Mouse (Mus musculus) frontal cortex, adult 2 months (tissue): ENCODE results near the gene Efcab10. TPM values are rescaled to one million over a fixed set of nuclear protein-coding genes. Genes with fewer than 3 reads are reported as not detected.

ENCODE experiments used
- DNase-seq, 2 experiments: peaks; one replicate each; pipeline ENCODE4 v3.0.0; 2022; ENCODE audit warnings: low spot score in 1 of 2; ENCODE audit errors: extremely low spot score in 1 of 2
- polyA plus RNA-seq: library from polyadenylated mRNA; depleted of rRNA; stranded (reverse); fragments of >200 nt; gene quantifications from 2 replicates; pipeline ENCODE4 v1.2.3, GENCODE M21; 2012; rRNA removed

Gene Efcab10
- polyA plus RNA-seq, 1 experiment = 2.4 TPM

DNA sequence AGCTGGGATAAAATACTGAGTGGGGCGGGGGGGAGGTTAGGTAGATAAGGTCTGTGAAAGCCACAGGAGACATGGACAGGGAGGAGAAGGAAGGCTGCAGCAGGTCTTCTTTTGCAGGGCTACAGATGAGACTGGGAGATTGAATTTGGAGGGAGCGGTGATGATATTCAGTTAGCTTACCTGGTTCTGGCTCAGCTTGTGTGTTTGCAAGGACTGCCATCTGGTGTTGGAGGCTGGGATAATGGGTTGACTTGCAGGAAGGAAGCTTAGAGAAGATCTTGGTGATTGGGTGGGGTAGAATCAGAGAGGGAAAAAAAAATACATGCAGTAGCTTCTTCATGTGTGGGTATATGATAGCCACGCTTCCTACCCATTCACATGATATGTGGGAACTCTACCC is 29.7 kb downstream of the Efcab10 start:
- DNase-seq = peak; percentile 25 to 86

- DNase-seq = no peak
These were observed 32.6 kb downstream of the Efcab10 start for GRCm38 (mm10) chr12:33427293-33427692.

- no peak for DNase-seq
These were observed 33.1 kb downstream of the Efcab10 start for GRCm38 (mm10) chr12:33427726-33428125.

GRCm38 (mm10) chr12:33429387-33430160 is 34.9 kb downstream of the Efcab10 start, which contains the start of gene Twistnb:
Gene Twistnb, plus strand, starts transcription at chr12:33429635.
- peak; percentile 97 to 100 for DNase-seq

DNA sequence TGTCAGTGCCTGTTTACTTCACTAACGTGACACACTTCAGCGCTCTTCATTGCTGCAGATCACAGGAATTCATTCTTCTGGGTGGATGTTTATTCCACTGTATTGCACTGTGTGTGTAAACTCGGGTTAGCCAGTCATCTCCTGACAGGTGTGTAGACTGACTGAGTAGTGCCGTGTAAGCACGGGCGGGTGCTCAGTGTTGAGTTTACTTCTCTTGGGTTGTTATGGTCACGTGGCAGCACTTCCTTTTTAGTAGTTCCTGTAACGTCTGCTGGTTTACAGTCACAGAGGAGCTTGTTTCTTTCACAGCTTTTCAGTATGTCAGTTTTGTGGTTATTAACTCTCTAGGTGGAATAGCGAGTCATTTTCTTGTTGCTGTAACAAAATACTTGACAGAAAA is 39.2 kb downstream of the Efcab10 start:
- no peak for DNase-seq

- no peak for DNase-seq
These were observed 40.1 kb downstream of the Efcab10 start for GRCm38 (mm10) chr12:33434758-33435157.

Other genes starting within 250 kb of the Efcab10 start
- gene Atxn7l1, start 247.2 kb upstream of the Efcab10 start, polyA plus RNA-seq = 37.0 and 43.7 TPM in 2 replicates
- gene Twistnb, start 34.8 kb downstream of the Efcab10 start, polyA plus RNA-seq = 7.5 and 7.8 TPM in 2 replicates